In genomic region chr5:88721003-88721475, GRCm38 (mm10) we compare ENCODE assay signal across 8 mouse cellular contexts. TPM values are rescaled to one million over a fixed set of nuclear protein-coding genes. Genes with fewer than 3 reads are reported as not detected.
DNase-seq lines count a peak whose midpoint lies in the region; ATAC-seq and TF ChIP-seq lines count a peak whose summit lies in the region.

No protein-coding gene starts in this region.

- H3K9me3 ChIP-seq in heart, embryonic 16.5 days (replicated peaks; ENCODE audit: control insufficient read depth, low read length), result no peaks in the 10 kb centered on the region
- no peaks in the 10 kb centered on the region for H3K9me3 ChIP-seq in MEL (replicated peaks; ENCODE audit: insufficient read depth, low read length)
- H3K9me3 ChIP-seq in forebrain, postnatal 0 days (ENCODE audit: low read length), result no peaks in the 10 kb centered on the region

- H3K79me2 ChIP-seq in MEL (ENCODE audit: control insufficient read depth, insufficient read depth, low read length, poor library complexity) (peaks cover 35% of the 10 kb centered on the region), macrophage (ENCODE audit: inconsistent target) (peaks cover 51% of the 10 kb centered on the region)

- no peak for TF ChIP-seq RAD21 in MEL (IDR thresholded peaks at IDR 0.05; ENCODE audit: low read depth, low read length)

- TF ChIP-seq EP300 in MEL (IDR thresholded peaks at IDR 0.05; ENCODE audit: low read depth in 1 of 2, low read length in 2 of 2), result no peak

- TF ChIP-seq POLR2A in MEL (IDR thresholded peaks at IDR 0.05; ENCODE audit: control insufficient read depth in 1 of 2, insufficient read depth in 1 of 2, low read depth in 1 of 2, low read length in 2 of 2, poor library complexity in 1 of 2), result no peak; a peak in 1 of 4 replicates

- H3K4me1 ChIP-seq in heart, embryonic 16.5 days (ENCODE audit: control insufficient read depth, insufficient read depth, low read length), result peaks cover 30% of the 10 kb centered on the region
- H3K4me1 ChIP-seq in MEL (ENCODE audit: control insufficient read depth in 1 of 2, insufficient read depth in 2 of 2, low read length in 2 of 2), result peaks cover 14 to 22% of the 10 kb centered on the region in 2 experiments
- H3K4me1 ChIP-seq in forebrain, postnatal 0 days (ENCODE audit: insufficient read depth), result peaks cover 19% of the 10 kb centered on the region

- H3K36me3 ChIP-seq in heart, embryonic 16.5 days (ENCODE audit: control insufficient read depth, insufficient read depth), result 0 out of 2 replicates have a peak, but pooled peaks cover under 1% of the 10 kb centered on the region
- H3K36me3 ChIP-seq in MEL (ENCODE audit: control insufficient read depth in 1 of 2, insufficient read depth in 2 of 2, low read length in 2 of 2), result peaks cover 0 to 34% of the 10 kb centered on the region in 2 experiments; a peak in 2 of 4 replicates
- H3K36me3 ChIP-seq in forebrain, postnatal 0 days (ENCODE audit: insufficient read depth), result no peaks in the 10 kb centered on the region
- no peaks in the 10 kb centered on the region for H3K36me3 ChIP-seq in macrophage (ENCODE audit: inconsistent target)

- WGBS in heart, embryonic 16.5 days, result under 1% methylated on average over 37 of the region's 38 CpGs
- 3% methylated on average over 35 of the region's 38 CpGs for WGBS in forebrain, postnatal 0 days
- 1% methylated on average over 29 of the region's 38 CpGs for WGBS in macrophage (ENCODE audit: missing documents)

- H3K27me3 ChIP-seq in heart, embryonic 16.5 days (ENCODE audit: control insufficient read depth, insufficient read depth, low read length), result no peaks in the 10 kb centered on the region
- no peaks in the 10 kb centered on the region for H3K27me3 ChIP-seq in MEL (ENCODE audit: control insufficient read depth in 1 of 2, insufficient read depth in 2 of 2, low read length in 2 of 2)
- no peaks in the 10 kb centered on the region for H3K27me3 ChIP-seq in forebrain, postnatal 0 days (ENCODE audit: insufficient read depth, low read length)

- peak overlapping the region; percentile 91 for H3K4me2 ChIP-seq in heart, embryonic 16.5 days (ENCODE audit: low read depth, low read length)
- peak overlapping the region; percentile 83 for H3K4me2 ChIP-seq in forebrain, postnatal 0 days (ENCODE audit: low read depth)

- intact Hi-C loops in left cerebral cortex, postnatal 4 days (cut with DNase I), result loop anchor here (5.0 kb wide), 1 partner anchor 34 kb away; no protein-coding TSS in a partner anchor

- H3K27ac ChIP-seq in heart, embryonic 16.5 days (ENCODE audit: low read length), result peak overlapping the region; percentile 87
- peak overlapping the region; percentile 73 for H3K27ac ChIP-seq in MEL (ENCODE audit: control insufficient read depth, low read depth, low read length)
- peak overlapping the region; percentile 97 for H3K27ac ChIP-seq in forebrain, postnatal 0 days (ENCODE audit: low read depth, low read length)
- H3K27ac ChIP-seq in macrophage, result 0 out of 2 replicates have a peak overlapping the region, but pooled peaks have one; percentile 24

- peak overlapping the region; percentile 92 for H3K9ac ChIP-seq in heart, embryonic 16.5 days (ENCODE audit: low read length)
- H3K9ac ChIP-seq in MEL (ENCODE audit: control insufficient read depth, low read depth, low read length, poor library complexity, severe bottlenecking), result peak overlapping the region; percentile 99
- peak overlapping the region; percentile 97 for H3K9ac ChIP-seq in forebrain, postnatal 0 days

- peak overlapping the region; percentile 92 for H3K4me3 ChIP-seq in heart, embryonic 16.5 days (ENCODE audit: low read length)
- peak overlapping the region; percentile 76 to 97 for H3K4me3 ChIP-seq in MEL (ENCODE audit: control insufficient read depth in 1 of 2, insufficient read depth in 1 of 2, low read depth in 2 of 2, low read length in 2 of 2)
- H3K4me3 ChIP-seq in forebrain, postnatal 0 days (ENCODE audit: low read depth, low read length), result peak overlapping the region; percentile 97
- peak overlapping the region; percentile 49 for H3K4me3 ChIP-seq in macrophage (ENCODE audit: inconsistent target)

- no peak for TF ChIP-seq CTCF in MEL (IDR thresholded peaks at IDR 0.05 in 2 of 3, conservative IDR thresholded peaks at IDR 0.05 in 1 of 3; ENCODE audit: control insufficient read depth in 1 of 3, insufficient read depth in 1 of 3, low read depth in 2 of 3, low read length in 3 of 3, poor library complexity in 1 of 3, severe bottlenecking in 1 of 3)
- no peak for TF ChIP-seq CTCF in forebrain, postnatal 0 days (IDR thresholded peaks at IDR 0.05; ENCODE audit: low read depth)

- DNase-seq in heart, adult 8-10 months (ENCODE audit: low spot score), result no peak
- no peak for DNase-seq in MEL (ENCODE audit: low read depth, low spot score)
- no peak for DNase-seq in forebrain, postnatal 0 days
- DNase-seq in urinary bladder, postnatal 25 days (ENCODE audit: low spot score), result no peak
- no peak for DNase-seq in left cerebral cortex, postnatal 4 days
- DNase-seq in thymus, postnatal 10 days (ENCODE audit: low spot score in 2 of 2), result no peak

- no peak; the same call in none of the 2 replicates for ATAC-seq in heart, embryonic 16.5 days (replicated peaks; ENCODE audit: extremely low read depth, insufficient read depth, low FRiP score)
- ATAC-seq in forebrain, postnatal 0 days, result peak; percentile 76

TF ChIP-seq in MEL, 35 proteins besides CTCF, POLR2A, EP300 and RAD21:
- TF ChIP-seq NRF1 (IDR thresholded peaks at IDR 0.05; ENCODE audit: insufficient read depth, low read depth, low read length, poor library complexity, severe bottlenecking) (no peak), UBTF (IDR thresholded peaks at IDR 0.05; ENCODE audit: borderline replicate concordance, insufficient read depth, low read depth, low read length) (0 out of 2 replicates have a peak, but pooled peaks have one; percentile 78)
TF ChIP-seq in MEL: peak in this region for 1.

RNA-seq across cellular contexts. Expression of gene Mob1b, which starts 0.4 kb away (rescaled TPM):
- polyA plus RNA-seq in heart, embryonic 16.5 days (2015; fragmentation: Nextera tagmentation; extraction: Ambion mirVana), result 15.4 and 17.5 TPM in 2 replicates
- 10 to 100 TPM; 17.0 to 25.0 (median 20.9) TPM for total RNA-seq in heart, adult 8-10 months (2022)
- total RNA-seq in MEL (2012; rRNA removed), result 14.0 TPM in 2 replicates
- 10 to 100 TPM in 1 of 2 experiments, not detected in 1; 12.2 TPM for polyA plus RNA-seq in MEL (2012; ENCODE audit: insufficient read depth in 1 of 2, insufficient read length in 2 of 2, low read depth in 1 of 2, low replicate concordance in 2 of 2, missing spikeins in 1 of 2)
- total RNA-seq in forebrain, postnatal 0 days (2014; rRNA removed), result 12.3 and 14.9 TPM in 2 replicates
- 4.4 and 7.8 TPM in 2 replicates for polyA plus RNA-seq in forebrain, postnatal 0 days (2015; fragmentation: Nextera tagmentation; extraction: Ambion mirVana)
- total RNA-seq in macrophage (2018; cell fraction: chromatin; rRNA removed), result 100 to 1,000 TPM in 6 of 26 experiments, 10 to 100 TPM in 20; 25.1 to 127 (median 79.7) TPM
- 10 to 100 TPM; 20.8 to 41.3 (median 28.3) TPM for total RNA-seq in macrophage (2018; cell fraction: cytosol; rRNA removed)
- total RNA-seq in macrophage (2018; cell fraction: nucleus; rRNA removed), result 100 to 1,000 TPM in 2 of 26 experiments, 10 to 100 TPM in 24; 36.2 to 156 (median 66.0) TPM
- 8.3 to 13.9 TPM (median 13.6 TPM) in 3 replicates for polyA plus RNA-seq in macrophage (2018)
- 10 to 100 TPM; 30.8 to 31.1 TPM for total RNA-seq in left cerebral cortex, postnatal 4 days (2021)

RNA-seq across cellular contexts. Expression of gene Dck, which starts 43.8 kb away (rescaled TPM):
- 30.5 and 44.5 TPM in 2 replicates for polyA plus RNA-seq in heart, embryonic 16.5 days (2015; fragmentation: Nextera tagmentation; extraction: Ambion mirVana)
- total RNA-seq in heart, adult 8-10 months (2022), result 1 to 10 TPM; 1.8 to 2.7 (median 2.4) TPM
- total RNA-seq in MEL (2012; rRNA removed), result 13.6 and 14.6 TPM in 2 replicates
- polyA plus RNA-seq in MEL (2012; ENCODE audit: insufficient read depth in 1 of 2, insufficient read length in 2 of 2, low read depth in 1 of 2, low replicate concordance in 2 of 2, missing spikeins in 1 of 2) (10 to 100 TPM in 1 of 2 experiments, not detected in 1; 21.4 TPM), macrophage (2018) (27.6 to 66.9 TPM (median 53.1 TPM) in 3 replicates)
- total RNA-seq in forebrain, postnatal 0 days (2014; rRNA removed), result 23.1 and 28.9 TPM in 2 replicates
- 24.6 and 30.3 TPM in 2 replicates for polyA plus RNA-seq in forebrain, postnatal 0 days (2015; fragmentation: Nextera tagmentation; extraction: Ambion mirVana)
- 10 to 100 TPM in 20 of 26 experiments, 1 to 10 TPM in 6; 4.1 to 58.0 (median 23.3) TPM for total RNA-seq in macrophage (2018; cell fraction: chromatin; rRNA removed)
- 100 to 1,000 TPM in 5 of 26 experiments, 10 to 100 TPM in 21; 19.9 to 144 (median 49.0) TPM for total RNA-seq in macrophage (2018; cell fraction: cytosol; rRNA removed)
- total RNA-seq in macrophage (2018; cell fraction: nucleus; rRNA removed), result 100 to 1,000 TPM in 3 of 26 experiments, 10 to 100 TPM in 21, 1 to 10 TPM in 2; 9.7 to 121 (median 60.7) TPM
- total RNA-seq in left cerebral cortex, postnatal 4 days (2021), result 10 to 100 TPM; 20.1 to 23.3 TPM

RNA-seq across cellular contexts. Expression of gene Grsf1, which starts 45.1 kb away (rescaled TPM):
- polyA plus RNA-seq in heart, embryonic 16.5 days (2015; fragmentation: Nextera tagmentation; extraction: Ambion mirVana), result 77.9 and 80.9 TPM in 2 replicates
- 100 to 1,000 TPM; 199 to 220 (median 209) TPM for total RNA-seq in heart, adult 8-10 months (2022)
- total RNA-seq in MEL (2012; rRNA removed), result 49.4 and 50.0 TPM in 2 replicates
- polyA plus RNA-seq in MEL (2012; ENCODE audit: insufficient read depth in 1 of 2, insufficient read length in 2 of 2, low read depth in 1 of 2, low replicate concordance in 2 of 2, missing spikeins in 1 of 2) (10 to 100 TPM in 1 of 2 experiments, not detected in 1; 62.8 TPM), macrophage (2018) (46.1 to 114 TPM (median 64.2 TPM) in 3 replicates)
- total RNA-seq in forebrain, postnatal 0 days (2014; rRNA removed), result 51.9 and 68.0 TPM in 2 replicates
- 50.2 and 58.1 TPM in 2 replicates for polyA plus RNA-seq in forebrain, postnatal 0 days (2015; fragmentation: Nextera tagmentation; extraction: Ambion mirVana)
- 10 to 100 TPM in 24 of 26 experiments, 1 to 10 TPM in 2; 4.9 to 38.6 (median 23.7) TPM for total RNA-seq in macrophage (2018; cell fraction: chromatin; rRNA removed)
- total RNA-seq in macrophage (2018; cell fraction: cytosol; rRNA removed), result 10 to 100 TPM; 36.7 to 63.9 (median 51.1) TPM
- total RNA-seq in macrophage (2018; cell fraction: nucleus; rRNA removed), result 10 to 100 TPM; 16.1 to 42.0 (median 22.8) TPM
- total RNA-seq in left cerebral cortex, postnatal 4 days (2021), result 10 to 100 TPM; 63.4 to 66.7 TPM

Comparison
In these comparisons a context has a peak if more than half of its experiments do, and no peak if none do; other contexts are left out.
1. H3K27ac ChIP-seq: peak in every context shown above with its lines; median percentile 97 in forebrain, postnatal 0 days; 87 in heart, embryonic 16.5 days; 73 in MEL; 24 in macrophage.